Mouse (Mus musculus) neural tube, embryonic 15.5 days (tissue): ENCODE measurements around the gene Shisa4. TPM values are rescaled to one million over a fixed set of nuclear protein-coding genes. Genes with fewer than 3 reads are reported as not detected.
A peak's percentile ranks its signal among the peaks of the same experiment; 100 is the strongest.
"Not testable (repeated sequence)": the region's sequence is repeated elsewhere in the genome, so short reads cannot be mapped to it uniquely, and the experiment has no call there.

Source experiments
- ATAC-seq: fragments of 200-750 bp; cut with Nextera tagmentation; 2 replicates; pipeline ENCODE4 v1.8.0; 2017; ENCODE audit warnings: mild to moderate bottlenecking, moderate TSS enrichment, moderate library complexity; ENCODE audit not compliant: low FRiP score
- H3K27ac ChIP-seq: fragments of 300-500 bp; sonication (generic); replicated peaks from 2 replicates; pipeline ENCODE4 v1.5.1; 2015; ENCODE audit warnings: mild to moderate bottlenecking, inconsistent platforms
- H3K27me3 ChIP-seq: fragments of 300-500 bp; sonication (generic); replicated peaks from 2 replicates; pipeline ENCODE4 v1.6.1; 2015; ENCODE audit warnings: inconsistent platforms
- H3K36me3 ChIP-seq: fragments of 300-500 bp; sonication (generic); 2 replicates; pipeline ENCODE4 v1.6.1; 2015; ENCODE audit warnings: inconsistent platforms
- H3K4me1 ChIP-seq: fragments of 300-500 bp; sonication (generic); 2 replicates; pipeline ENCODE4 v1.6.1; 2015; ENCODE audit warnings: inconsistent platforms
- H3K4me2 ChIP-seq: fragments of 300-500 bp; sonication (generic); 2 replicates; pipeline ENCODE4 v1.6.1; 2015; ENCODE audit warnings: inconsistent platforms, mild to moderate bottlenecking, moderate library complexity
- H3K4me3 ChIP-seq: fragments of 300-500 bp; sonication (generic); replicated peaks from 2 replicates; pipeline ENCODE4 v1.5.1; 2015; ENCODE audit warnings: mild to moderate bottlenecking, inconsistent platforms
- H3K9ac ChIP-seq: fragments of 300-500 bp; sonication (generic); replicated peaks from 2 replicates; pipeline ENCODE4 v1.6.1; 2015; ENCODE audit warnings: mild to moderate bottlenecking, inconsistent platforms
- H3K9me3 ChIP-seq: fragments of 300-500 bp; sonication (generic); replicated peaks from 2 replicates; pipeline ENCODE4 v1.6.1; 2016; ENCODE audit warnings: inconsistent platforms
- WGBS: fragments of 180-500 bp; shearing (Covaris S2); methylation state at CpG from one replicate; pipeline ENCODE4 v1.1.7; 2015; ENCODE audit warnings: mixed read lengths; 5-methylcytosine and 5-hydroxymethylcytosine counted together
- polyA plus RNA-seq: library from polyadenylated mRNA; unstranded; fragments of >200 nt; fragmentation: Nextera tagmentation; extraction: Ambion mirVana; gene quantifications from 2 replicates; pipeline ENCODE4 v1.2.1, GENCODE M21; 2015

Shisa4 gene
- polyA plus RNA-seq, result 100 and 121 TPM in 2 replicates

GRCm38 (mm10) chr1:135374868-135375581 lies at the start of gene Shisa4:
TSS of gene Shisa4 (minus strand) at chr1:135375237.
- no peaks in the 10 kb centered on the region for H3K9me3 ChIP-seq
- 2% methylated on average over 38 of the region's 38 CpGs for WGBS
- no peaks in the 10 kb centered on the region for H3K27me3 ChIP-seq

GRCm38 (mm10) chr1:135422772-135423171 lies 47.7 kb upstream of the Shisa4 start:
- ATAC-seq, result no peak
- Histone ChIP-seq H3K4me3 (no peak overlapping the region), H3K9ac (no peak overlapping the region), H3K4me2 (no peak overlapping the region), H3K9me3 (no peaks in the 10 kb centered on the region), H3K4me1 (peaks cover 13% of the 10 kb centered on the region), H3K36me3 (peaks cover 64% of the 10 kb centered on the region), H3K27me3 (no peaks in the 10 kb centered on the region), H3K27ac (no peak overlapping the region)
- 97% methylated on average over 6 of the region's 6 CpGs for WGBS

More at GRCm38 (mm10) chr1:135374868-135375581, at the start of gene Shisa4:
- Histone ChIP-seq H3K4me2 (peak within 1 kb of the TSS; percentile 90), H3K9ac (peak within 1 kb of the TSS; percentile 83), H3K27ac (peak within 1 kb of the TSS; percentile 85), H3K36me3 (0 out of 2 replicates have a peak, but pooled peaks cover 3% of the 10 kb centered on the region), H3K4me3 (peak within 1 kb of the TSS; percentile 63), H3K4me1 (peaks cover 42% of the 10 kb centered on the region)
- peak; percentile 89 for ATAC-seq

GRCm38 (mm10) chr1:135413996-135414395 lies 39.0 kb upstream of the Shisa4 start:
- Histone ChIP-seq H3K4me3 (no peak overlapping the region), H3K27ac (no peak overlapping the region), H3K4me1 (peaks cover 3% of the 10 kb centered on the region; the same call in 1 of the 2 replicates), H3K4me2 (no peak overlapping the region), H3K36me3 (peaks cover 82% of the 10 kb centered on the region), H3K27me3 (no peaks in the 10 kb centered on the region), H3K9ac (no peak overlapping the region), H3K9me3 (no peaks in the 10 kb centered on the region)
- no peak for ATAC-seq

GRCm38 (mm10) chr1:135412130-135412529 lies 37.1 kb upstream of the Shisa4 start:
- H3K4me2 ChIP-seq, result no peak overlapping the region
- peaks cover 3% of the 10 kb centered on the region; the same call in 1 of the 2 replicates for H3K4me1 ChIP-seq
- H3K4me3 ChIP-seq, result no peak overlapping the region
- H3K27ac ChIP-seq, result no peak overlapping the region
- ATAC-seq, result no peak
- 80% methylated on average over 4 of the region's 4 CpGs for WGBS
- H3K27me3 ChIP-seq, result no peaks in the 10 kb centered on the region
- no peaks in the 10 kb centered on the region for H3K9me3 ChIP-seq
- H3K9ac ChIP-seq, result no peak overlapping the region
- H3K36me3 ChIP-seq, result peaks cover 82% of the 10 kb centered on the region

GRCm38 (mm10) chr1:135410967-135411366 lies 35.9 kb upstream of the Shisa4 start:
- Histone ChIP-seq H3K9ac (no peak overlapping the region), H3K4me3 (no peak overlapping the region), H3K9me3 (no peaks in the 10 kb centered on the region), H3K36me3 (peaks cover 81% of the 10 kb centered on the region), H3K27me3 (no peaks in the 10 kb centered on the region), H3K4me2 (no peak overlapping the region), H3K4me1 (peaks cover 3% of the 10 kb centered on the region; the same call in 1 of the 2 replicates), H3K27ac (no peak overlapping the region)
- 76% methylated on average over 2 of the region's 2 CpGs for WGBS
- no peak for ATAC-seq

- no peaks in the 10 kb centered on the region for H3K9me3 ChIP-seq
- ATAC-seq, result no peak
- H3K27me3 ChIP-seq, result no peaks in the 10 kb centered on the region
- peaks cover 80% of the 10 kb centered on the region for H3K36me3 ChIP-seq
- WGBS, result 97% methylated on average over 4 of the region's 4 CpGs
- H3K27ac ChIP-seq, result no peak overlapping the region
- no peak overlapping the region for H3K4me3 ChIP-seq
- no peak overlapping the region for H3K9ac ChIP-seq
- H3K4me1 ChIP-seq, result peaks cover 3% of the 10 kb centered on the region; the same call in 1 of the 2 replicates
- H3K4me2 ChIP-seq, result no peak overlapping the region
These were observed 33.9 kb upstream of the Shisa4 start for GRCm38 (mm10) chr1:135408973-135409372.

GRCm38 (mm10) chr1:135405356-135405755 lies 30.3 kb upstream of the Shisa4 start:
- Histone ChIP-seq H3K4me1 (no peaks in the 10 kb centered on the region), H3K9me3 (no peaks in the 10 kb centered on the region), H3K9ac (no peak overlapping the region), H3K27ac (no peak overlapping the region), H3K4me2 (no peak overlapping the region), H3K27me3 (no peaks in the 10 kb centered on the region), H3K36me3 (peaks cover 84% of the 10 kb centered on the region), H3K4me3 (no peak overlapping the region)
- no peak for ATAC-seq
- WGBS, result 85% methylated on average over 7 of the region's 7 CpGs

GRCm38 (mm10) chr1:135401452-135402110 lies 26.5 kb upstream of the Shisa4 start:
- Histone ChIP-seq H3K4me2 (no peak overlapping the region), H3K4me1 (no peaks in the 10 kb centered on the region), H3K27ac (no peak overlapping the region), H3K4me3 (no peak overlapping the region), H3K36me3 (peaks cover 81% of the 10 kb centered on the region), H3K9me3 (no peaks in the 10 kb centered on the region), H3K9ac (no peak overlapping the region), H3K27me3 (no peaks in the 10 kb centered on the region)
- WGBS, result 84% methylated on average over 3 of the region's 3 CpGs
- ATAC-seq, result no peak

GRCm38 (mm10) chr1:135399466-135399865 lies 24.4 kb upstream of the Shisa4 start:
- no peak overlapping the region for H3K9ac ChIP-seq
- H3K36me3 ChIP-seq, result peaks cover 77% of the 10 kb centered on the region
- H3K4me2 ChIP-seq, result no peak overlapping the region
- no peak overlapping the region for H3K27ac ChIP-seq
- H3K9me3 ChIP-seq, result no peaks in the 10 kb centered on the region
- H3K4me1 ChIP-seq, result no peaks in the 10 kb centered on the region
- no peaks in the 10 kb centered on the region for H3K27me3 ChIP-seq
- 98% methylated on average over 5 of the region's 5 CpGs for WGBS
- ATAC-seq, result no peak
- H3K4me3 ChIP-seq, result no peak overlapping the region

GRCm38 (mm10) chr1:135385161-135385560 lies 10.1 kb upstream of the Shisa4 start:
- no peak overlapping the region for H3K9ac ChIP-seq

GRCm38 (mm10) chr1:135384171-135384570 lies 9.1 kb upstream of the Shisa4 start:
- H3K4me3 ChIP-seq, result no peak overlapping the region
- peaks cover 67% of the 10 kb centered on the region for H3K36me3 ChIP-seq
- WGBS, result 98% methylated on average over 5 of the region's 5 CpGs
- peaks cover 9% of the 10 kb centered on the region for H3K4me1 ChIP-seq
- ATAC-seq, result no peak
- H3K27me3 ChIP-seq, result no peaks in the 10 kb centered on the region
- H3K27ac ChIP-seq, result no peak overlapping the region
- no peaks in the 10 kb centered on the region for H3K9me3 ChIP-seq
- no peak overlapping the region for H3K9ac ChIP-seq
- no peak overlapping the region for H3K4me2 ChIP-seq

More at GRCm38 (mm10) chr1:135385161-135385560, 10.1 kb upstream of the Shisa4 start:
- H3K27ac ChIP-seq, result no peak overlapping the region
- peaks cover 75% of the 10 kb centered on the region for H3K36me3 ChIP-seq
- H3K9me3 ChIP-seq, result no peaks in the 10 kb centered on the region
- H3K4me2 ChIP-seq, result no peak overlapping the region
- peaks cover 6% of the 10 kb centered on the region for H3K4me1 ChIP-seq
- no peak for ATAC-seq
- 91% methylated on average over 9 of the region's 9 CpGs for WGBS
- no peaks in the 10 kb centered on the region for H3K27me3 ChIP-seq
- H3K4me3 ChIP-seq, result no peak overlapping the region

GRCm38 (mm10) chr1:135381560-135381959 lies 6.5 kb upstream of the Shisa4 start:
- H3K36me3 ChIP-seq, result peaks cover 42% of the 10 kb centered on the region
- H3K4me2 ChIP-seq, H3K4me1 ChIP-seq, ATAC-seq, H3K27me3 ChIP-seq, H3K9ac ChIP-seq, H3K27ac ChIP-seq, H3K9me3 ChIP-seq, H3K4me3 ChIP-seq: not testable (repeated sequence)
- WGBS, result 69% methylated on average over 6 of the region's 6 CpGs
